Mouse (Mus musculus) thymus, postnatal 25 days (tissue): ENCODE data around the gene Safb.
A peak's percentile ranks its signal among the peaks of the same experiment; 100 is the strongest.
"Not testable (repeated sequence)": the region's sequence is repeated elsewhere in the genome, so short reads cannot be mapped to it uniquely, and the experiment has no call there.

Experiments
- DNase-seq: peaks from one replicate; pipeline ENCODE4 v3.0.0; 2022

The Safb gene

GRCm38 (mm10) chr17:56611861-56612564 lies 27.4 kb downstream of the Safb start:
- no peak for DNase-seq

GRCm38 (mm10) chr17:56612565-56612939 lies 27.9 kb downstream of the Safb start:
- DNase-seq, result not testable (repeated sequence)

- peak; percentile 92 for DNase-seq
Measured at GRCm38 (mm10) chr17:56613236-56613844, 28.7 kb downstream of the Safb start, which contains the start of gene Rpl36. Gene Rpl36 (plus strand): TSS chr17:56613416.

- DNase-seq, result peak; percentile 28
Measured at GRCm38 (mm10) chr17:56613893-56614292, 29.3 kb downstream of the Safb start.

GRCm38 (mm10) chr17:56614391-56615135 lies 29.9 kb downstream of the Safb start:
- DNase-seq, result no peak

- no peak for DNase-seq
Measured at GRCm38 (mm10) chr17:56615136-56615784, 30.6 kb downstream of the Safb start.

GRCm38 (mm10) chr17:56615792-56616191 lies 31.2 kb downstream of the Safb start:
- DNase-seq, result no peak

- no peak for DNase-seq
Measured at GRCm38 (mm10) chr17:56616725-56617124, 32.1 kb downstream of the Safb start.

- DNase-seq, result no peak
Measured at GRCm38 (mm10) chr17:56617628-56618027, 33.0 kb downstream of the Safb start.

GRCm38 (mm10) chr17:56625495-56625894 lies 40.9 kb downstream of the Safb start:
- DNase-seq, result no peak

GRCm38 (mm10) chr17:56626260-56626659 lies 41.6 kb downstream of the Safb start:
- no peak for DNase-seq

- peak; percentile 96 for DNase-seq
Measured at GRCm38 (mm10) chr17:56626754-56627470, 42.3 kb downstream of the Safb start, which contains the start of gene Lonp1. Gene Lonp1 (minus strand): TSS chr17:56626887.

GRCm38 (mm10) chr17:56627530-56628277 lies 43.1 kb downstream of the Safb start, which contains the start of gene Catsperd:
Gene Catsperd (plus strand): TSS chr17:56628143.
- DNase-seq, result no peak

GRCm38 (mm10) chr17:56629800-56630781 lies 45.5 kb downstream of the Safb start:
- not testable (repeated sequence) for DNase-seq

GRCm38 (mm10) chr17:56631807-56632206 lies 47.2 kb downstream of the Safb start:
- DNase-seq, result no peak

GRCm38 (mm10) chr17:56634023-56634422 lies 49.4 kb downstream of the Safb start:
- DNase-seq, result no peak

- DNase-seq, result no peak
Measured at GRCm38 (mm10) chr17:56643237-56643636, 58.6 kb downstream of the Safb start.

GRCm38 (mm10) chr17:56647546-56647945 lies 62.9 kb downstream of the Safb start:
- no peak for DNase-seq

GRCm38 (mm10) chr17:56651801-56652200 lies 67.2 kb downstream of the Safb start:
- DNase-seq, result no peak

- DNase-seq, result no peak
Measured at GRCm38 (mm10) chr17:56654771-56655170, 70.1 kb downstream of the Safb start.
